Mouse (Mus musculus): ENCODE data around the gene Matn1.

Matn1 gene

GRCm38 (mm10) chr4:130990966-130991365, 46.8 kb downstream of the Matn1 start:
- no peak for TF ChIP-seq GATA4 (IDR thresholded peaks at IDR 0.05; ENCODE audit: insufficient replicate concordance, low read length)

GRCm38 (mm10) chr4:130994556-130994955, 50.4 kb downstream of the Matn1 start:
- TF ChIP-seq GATA4 (IDR thresholded peaks at IDR 0.05; ENCODE audit: insufficient replicate concordance, low read length): no peak

- no peak for TF ChIP-seq GATA4 (IDR thresholded peaks at IDR 0.05; ENCODE audit: insufficient replicate concordance, low read length)
Observed at GRCm38 (mm10) chr4:130999744-131000527, 55.8 kb downstream of the Matn1 start.

- no peak for TF ChIP-seq GATA4 (IDR thresholded peaks at IDR 0.05; ENCODE audit: insufficient replicate concordance, low read length)
Observed at GRCm38 (mm10) chr4:131000614-131001178, 56.5 kb downstream of the Matn1 start.

All from liver, adult (tissue).